Mouse (Mus musculus) megakaryocyte, embryonic 14.5 days (primary cell): ENCODE data around the gene Tomm6.

Experiments used
- FLI1 ChIP-seq: IDR thresholded peaks from 2 replicates; pipeline ENCODE4 v1.6.1; 2012; ENCODE audit warnings: low read length, inconsistent platforms, mixed read lengths
- GATA1 ChIP-seq: IDR thresholded peaks from 3 replicates; pipeline ENCODE4 v1.6.1; 2012; ENCODE audit warnings: mixed read lengths, low read length, inconsistent platforms, borderline replicate concordance

- TF ChIP-seq GATA1 (no peak), FLI1 (no peak)
Measured at GRCm38 (mm10) chr17:47688344-47688607, at the start of gene Tomm6.
